Mouse (Mus musculus): ENCODE measurements at regions not wholly inside any gene's neighbourhood (a gene's known extent, or its start where the extent isn't known, plus 50 kb on each side); places are given as distances from the start of the nearest gene placed in this dataset.
"Not testable (repeated sequence)": the region's sequence is repeated elsewhere in the genome, so short reads cannot be mapped to it uniquely, and the experiment has no call there.

- H3K4me2 ChIP-seq (ENCODE audit: insufficient read depth, low read depth, poor library complexity, severe bottlenecking): no peak overlapping the region
- dilution Hi-C loops (cut with MboI; ENCODE audit: extremely low pct_ligation_motif_present, extremely low pct_unique_long_range_greater_than_20kb, low sequenced_read_pairs): no loop called here
- H3K9me3 ChIP-seq (replicated peaks; ENCODE audit: low read length): no peaks in the 10 kb centered on the region
- no peaks in the 10 kb centered on the region for H3K79me2 ChIP-seq (replicated peaks; ENCODE audit: control insufficient read depth, extremely low read depth, insufficient read depth, poor library complexity, severe bottlenecking)
- H3K4me1 ChIP-seq (ENCODE audit: control insufficient read depth in 1 of 2, insufficient read depth in 2 of 2): peaks cover 0 to 4% of the 10 kb centered on the region in 2 experiments; a peak in 1 of 4 replicates
- no peak overlapping the region for H3K4me3 ChIP-seq (replicated peaks in 1 of 3; ENCODE audit: low read depth in 2 of 3, low read length in 2 of 3, poor library complexity in 1 of 3)
- no peak overlapping the region for H3K27ac ChIP-seq (ENCODE audit: insufficient read depth, low read depth)
- peak; percentile 72 for DNase-seq (ENCODE audit: extremely low read depth)
- in situ Hi-C loops (cut with MboI; ENCODE audit: low pct_ligation_motif_present, low pct_unique_long_range_greater_than_20kb, low sequenced_read_pairs): loop anchor here (10.0 to 25.0 kb wide), 2 partner anchors 307 to 874 kb away; no protein-coding TSS in a partner anchor
- H3K27me3 ChIP-seq (replicated peaks): peaks cover 6% of the 10 kb centered on the region
- no peak overlapping the region for H3K9ac ChIP-seq (ENCODE audit: insufficient read depth, low read depth)
- H3K36me3 ChIP-seq (replicated peaks in 1 of 2; ENCODE audit: control insufficient read depth in 1 of 2, insufficient read depth in 1 of 2, low read length in 1 of 2): no peaks in the 10 kb centered on the region
- TF ChIP-seq TCF12 (IDR thresholded peaks at IDR 0.05; ENCODE audit: low read depth, low read length) (no peak; the same call in 1 of the 2 replicates), USF1 (IDR thresholded peaks at IDR 0.05; ENCODE audit: low read depth, low read length) (no peak), ELF1 (IDR thresholded peaks at IDR 0.05; ENCODE audit: low read depth, low read length) (0 out of 2 replicates have a peak, but pooled peaks have one; percentile 38), HCFC1 (IDR thresholded peaks at IDR 0.05; ENCODE audit: low read depth, low read length) (0 out of 2 replicates have a peak, but pooled peaks have one; percentile 34), NELFE (IDR thresholded peaks at IDR 0.05; ENCODE audit: low read depth, low read length) (0 out of 2 replicates have a peak, but pooled peaks have one; percentile 22), JUND (conservative IDR thresholded peaks at IDR 0.05; ENCODE audit: low read depth, low read length) (no peak), RAD21 (IDR thresholded peaks at IDR 0.05; ENCODE audit: low read depth, low read length) (peak; percentile 99), POLR2AphosphoS2 (IDR thresholded peaks at IDR 0.05; ENCODE audit: low read depth, low read length) (no peak), MAZ (IDR thresholded peaks at IDR 0.05; ENCODE audit: low read depth, low read length) (peak; percentile 18; the same call in 1 of the 2 replicates), SIN3A (IDR thresholded peaks at IDR 0.05; ENCODE audit: low read length) (0 out of 2 replicates have a peak, but pooled peaks have one; percentile 25), SMC3 (IDR thresholded peaks at IDR 0.05; ENCODE audit: low read depth, low read length) (peak; percentile 90), IRF4 (IDR thresholded peaks at IDR 0.05; ENCODE audit: low read depth, low read length) (peak; percentile 50; the same call in 1 of the 2 replicates), USF2 (conservative IDR thresholded peaks at IDR 0.05; ENCODE audit: low read depth, low read length) (no peak), CTCF (conservative IDR thresholded peaks at IDR 0.05 in 1 of 2, IDR thresholded peaks at IDR 0.05 in 1 of 2; ENCODE audit: low read depth in 2 of 2, low read length in 2 of 2) (peak; percentile 50 to 89), CHD1 (IDR thresholded peaks at IDR 0.05; ENCODE audit: low read depth, low read length) (no peak), ZMIZ1 (IDR thresholded peaks at IDR 0.05; ENCODE audit: low read depth, low read length) (no peak), ZC3H11A (IDR thresholded peaks at IDR 0.05; ENCODE audit: low read depth, low read length) (peak; percentile 85)
Measured at GRCm38 (mm10) chr11:40469080-40469705, 225.8 kb downstream of the Mat2b start.

GRCm38 (mm10) chr11:40456571-40456970, 238.4 kb downstream of the Mat2b start:
- Histone ChIP-seq H3K4me3 (replicated peaks in 1 of 3; ENCODE audit: low read depth in 2 of 3, low read length in 2 of 3, poor library complexity in 1 of 3) (no peak overlapping the region), H3K9me3 (replicated peaks; ENCODE audit: low read length) (no peaks in the 10 kb centered on the region), H3K9ac (ENCODE audit: insufficient read depth, low read depth) (no peak overlapping the region), H3K4me1 (ENCODE audit: control insufficient read depth in 1 of 2, insufficient read depth in 2 of 2) (peaks cover 2 to 13% of the 10 kb centered on the region in 2 experiments; a peak in 2 of 4 replicates), H3K27ac (ENCODE audit: insufficient read depth, low read depth) (no peak overlapping the region), H3K36me3 (replicated peaks in 1 of 2; ENCODE audit: control insufficient read depth in 1 of 2, insufficient read depth in 1 of 2, low read length in 1 of 2) (no peaks in the 10 kb centered on the region), H3K79me2 (replicated peaks; ENCODE audit: control insufficient read depth, extremely low read depth, insufficient read depth, poor library complexity, severe bottlenecking) (no peaks in the 10 kb centered on the region), H3K27me3 (replicated peaks) (no peaks in the 10 kb centered on the region), H3K4me2 (ENCODE audit: insufficient read depth, low read depth, poor library complexity, severe bottlenecking) (no peak overlapping the region)
- in situ Hi-C loops (cut with MboI; ENCODE audit: low pct_ligation_motif_present, low pct_unique_long_range_greater_than_20kb, low sequenced_read_pairs) (loop anchor here (25.0 kb wide), 1 partner anchor 294 kb away; no protein-coding TSS in a partner anchor), dilution Hi-C loops (cut with MboI; ENCODE audit: extremely low pct_ligation_motif_present, extremely low pct_unique_long_range_greater_than_20kb, low sequenced_read_pairs) (no loop called here)
- DNase-seq (ENCODE audit: extremely low read depth): no peak
- TF ChIP-seq ZMIZ1 (IDR thresholded peaks at IDR 0.05; ENCODE audit: low read depth, low read length) (no peak), GABPA (IDR thresholded peaks at IDR 0.05; ENCODE audit: insufficient replicate concordance, low read depth, low read length) (no peak), BHLHE40 (IDR thresholded peaks at IDR 0.05; ENCODE audit: low read depth, low read length) (no peak), TCF12 (IDR thresholded peaks at IDR 0.05; ENCODE audit: low read depth, low read length) (no peak), ZKSCAN1 (IDR thresholded peaks at IDR 0.05; ENCODE audit: borderline replicate concordance, low read depth, low read length) (no peak)

- H3K27ac ChIP-seq (ENCODE audit: insufficient read depth, low read depth); H3K79me2 ChIP-seq (replicated peaks; ENCODE audit: control insufficient read depth, extremely low read depth, insufficient read depth, poor library complexity, severe bottlenecking); H3K9ac ChIP-seq (ENCODE audit: insufficient read depth, low read depth); H3K4me2 ChIP-seq (ENCODE audit: insufficient read depth, low read depth, poor library complexity, severe bottlenecking); DNase-seq (ENCODE audit: extremely low read depth); H3K36me3 ChIP-seq (replicated peaks in 1 of 2; ENCODE audit: control insufficient read depth in 1 of 2, insufficient read depth in 1 of 2, low read length in 1 of 2); dilution Hi-C loops (cut with MboI; ENCODE audit: extremely low pct_ligation_motif_present, extremely low pct_unique_long_range_greater_than_20kb, low sequenced_read_pairs); H3K4me1 ChIP-seq (ENCODE audit: control insufficient read depth in 1 of 2, insufficient read depth in 2 of 2); H3K9me3 ChIP-seq (replicated peaks; ENCODE audit: low read length); H3K27me3 ChIP-seq (replicated peaks); H3K4me3 ChIP-seq (replicated peaks in 1 of 3; ENCODE audit: low read depth in 2 of 3, low read length in 2 of 3, poor library complexity in 1 of 3): not testable (repeated sequence)
- in situ Hi-C loops (cut with MboI; ENCODE audit: low pct_ligation_motif_present, low pct_unique_long_range_greater_than_20kb, low sequenced_read_pairs): loop anchor here (25.0 kb wide), 1 partner anchor 293 kb away; no protein-coding TSS in a partner anchor
Measured at GRCm38 (mm10) chr11:40454994-40455393, 240.0 kb downstream of the Mat2b start.
